Mouse (Mus musculus) limb, embryonic 14.5 days (tissue): ENCODE measurements at regions not wholly inside any gene's neighbourhood (a gene's known extent, or its start where the extent isn't known, plus 50 kb on each side); places are given as distances from the start of the nearest gene placed in this dataset.
A peak's percentile ranks its signal among the peaks of the same experiment; 100 is the strongest.

Source experiments
- ATAC-seq: fragments of 200-750 bp; cut with Nextera tagmentation; 2 replicates; pipeline ENCODE4 v1.8.0; 2017; ENCODE audit warnings: low read depth, moderate number of reproducible peaks, moderate TSS enrichment; ENCODE audit not compliant: low FRiP score
- DNase-seq: peaks from one replicate; pipeline ENCODE4 v3.0.0-alpha.2; 2015; ENCODE audit warnings: low spot score
- H3K27ac ChIP-seq: fragments of 300-500 bp; sonication (generic); replicated peaks from 2 replicates; pipeline ENCODE4 v1.5.1; 2014; ENCODE audit warnings: low read depth, mild to moderate bottlenecking, low read length, moderate library complexity, mixed read lengths
- H3K27me3 ChIP-seq: fragments of 300-500 bp; sonication (generic); 2 replicates; pipeline ENCODE4 v1.6.1; 2014; ENCODE audit warnings: low read length, mixed read lengths; ENCODE audit not compliant: control insufficient read depth, insufficient read depth
- H3K36me3 ChIP-seq: fragments of 300-500 bp; sonication (generic); 2 replicates; pipeline ENCODE4 v1.6.1; 2014; ENCODE audit warnings: mild to moderate bottlenecking, low read length, moderate library complexity, mixed read lengths; ENCODE audit not compliant: control insufficient read depth, insufficient read depth
- H3K4me1 ChIP-seq: fragments of 300-500 bp; sonication (generic); 2 replicates; pipeline ENCODE4 v1.6.1; 2014; ENCODE audit warnings: antibody characterized with exemption, low read length, mixed read lengths; ENCODE audit not compliant: control insufficient read depth, insufficient read depth
- H3K4me2 ChIP-seq: fragments of 300-500 bp; sonication (generic); replicated peaks from 2 replicates; pipeline ENCODE4 v1.6.1; 2014; ENCODE audit warnings: low read depth, mild to moderate bottlenecking, low read length, moderate library complexity; ENCODE audit not compliant: severe bottlenecking
- H3K4me3 ChIP-seq: fragments of 300-500 bp; sonication (generic); replicated peaks from 2 replicates; pipeline ENCODE4 v1.5.1; 2014; ENCODE audit warnings: low read length
- H3K9ac ChIP-seq: fragments of 300-500 bp; sonication (generic); 2 replicates; pipeline ENCODE4 v1.6.1; 2014; ENCODE audit warnings: mild to moderate bottlenecking, low read depth, low read length, moderate library complexity; ENCODE audit not compliant: severe bottlenecking
- H3K9me3 ChIP-seq: fragments of 300-500 bp; sonication (generic); 2 replicates; pipeline ENCODE4 v1.6.1; 2016; ENCODE audit warnings: low read length; ENCODE audit not compliant: control insufficient read depth
- POLR2A ChIP-seq: fragments of 200-500 bp; IDR thresholded peaks from 2 replicates; pipeline ENCODE4 v1.8.0; 2012; ENCODE audit warnings: inconsistent platforms, mild to moderate bottlenecking, moderate library complexity, borderline replicate concordance; ENCODE audit not compliant: insufficient read depth, insufficient read length; ENCODE audit errors: extremely low read depth
- WGBS: fragments of 180-500 bp; shearing (Covaris S2); extraction: QIAGEN DNeasy Blood & Tissue Kit; methylation state at CpG from one replicate; pipeline ENCODE4 v1.1.7; 2014; 5-methylcytosine and 5-hydroxymethylcytosine counted together

DNA sequence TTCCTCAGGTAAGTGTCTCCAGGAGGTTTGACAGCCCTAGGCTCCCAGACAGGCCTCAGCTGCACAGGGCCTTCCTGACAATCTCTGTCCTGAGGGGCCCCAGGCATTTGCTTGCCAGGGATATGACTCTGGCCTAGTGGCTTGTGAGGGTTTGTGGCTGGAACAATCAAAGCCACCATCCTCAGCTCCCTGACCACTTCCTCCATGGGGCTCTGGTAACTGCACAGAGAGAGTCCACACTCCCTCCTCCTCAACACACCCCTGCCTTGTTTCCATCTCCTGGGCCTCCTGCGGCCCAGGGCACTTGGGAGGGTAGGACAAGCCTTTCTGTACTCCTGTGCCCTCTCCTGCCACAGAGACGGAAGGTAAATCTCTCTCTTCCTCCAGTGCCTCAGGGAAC lies 144.6 kb downstream of the Zfp36l2 start:
- no peak overlapping the region for H3K4me3 ChIP-seq
- no peak for ATAC-seq
- TF ChIP-seq POLR2A = no peak
- peaks cover 7% of the 10 kb centered on the region for H3K9me3 ChIP-seq
- no peaks in the 10 kb centered on the region for H3K36me3 ChIP-seq
- H3K9ac ChIP-seq = no peak overlapping the region
- H3K27ac ChIP-seq = no peak overlapping the region
- DNase-seq = no peak
- WGBS = 68% methylated on average over 2 of the region's 2 CpGs
- peaks cover 35% of the 10 kb centered on the region for H3K4me1 ChIP-seq
- H3K27me3 ChIP-seq = no peaks in the 10 kb centered on the region
- H3K4me2 ChIP-seq = no peak overlapping the region

DNA sequence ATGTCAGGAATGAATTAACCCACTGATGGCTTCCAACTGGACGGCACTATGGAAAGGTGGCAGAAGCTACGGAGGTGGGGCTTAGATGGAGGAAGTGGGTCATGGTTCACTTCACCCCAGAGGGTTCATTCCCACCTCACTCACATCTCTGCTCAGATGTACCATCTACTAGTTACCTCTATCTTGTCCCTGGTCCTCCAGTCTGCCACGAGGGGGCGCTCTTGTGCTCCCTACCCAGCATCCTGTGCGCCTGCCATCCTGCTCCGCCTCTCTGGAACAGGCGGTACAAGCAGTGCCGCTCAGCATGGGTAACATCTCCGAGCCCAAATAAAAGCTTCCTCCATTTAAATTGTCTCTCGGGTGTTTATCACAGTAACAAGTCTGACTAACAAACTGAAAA lies 148.3 kb downstream of the Zfp36l2 start:
- Histone ChIP-seq H3K9me3 (peaks cover 7% of the 10 kb centered on the region), H3K36me3 (no peaks in the 10 kb centered on the region), H3K27me3 (no peaks in the 10 kb centered on the region), H3K4me1 (peaks cover 36% of the 10 kb centered on the region), H3K9ac (no peak overlapping the region), H3K4me3 (no peak overlapping the region), H3K27ac (no peak overlapping the region), H3K4me2 (no peak overlapping the region)
- no peak for ATAC-seq
- TF ChIP-seq POLR2A = no peak
- DNase-seq = no peak
- WGBS = 77% methylated on average over 10 of the region's 10 CpGs

DNA sequence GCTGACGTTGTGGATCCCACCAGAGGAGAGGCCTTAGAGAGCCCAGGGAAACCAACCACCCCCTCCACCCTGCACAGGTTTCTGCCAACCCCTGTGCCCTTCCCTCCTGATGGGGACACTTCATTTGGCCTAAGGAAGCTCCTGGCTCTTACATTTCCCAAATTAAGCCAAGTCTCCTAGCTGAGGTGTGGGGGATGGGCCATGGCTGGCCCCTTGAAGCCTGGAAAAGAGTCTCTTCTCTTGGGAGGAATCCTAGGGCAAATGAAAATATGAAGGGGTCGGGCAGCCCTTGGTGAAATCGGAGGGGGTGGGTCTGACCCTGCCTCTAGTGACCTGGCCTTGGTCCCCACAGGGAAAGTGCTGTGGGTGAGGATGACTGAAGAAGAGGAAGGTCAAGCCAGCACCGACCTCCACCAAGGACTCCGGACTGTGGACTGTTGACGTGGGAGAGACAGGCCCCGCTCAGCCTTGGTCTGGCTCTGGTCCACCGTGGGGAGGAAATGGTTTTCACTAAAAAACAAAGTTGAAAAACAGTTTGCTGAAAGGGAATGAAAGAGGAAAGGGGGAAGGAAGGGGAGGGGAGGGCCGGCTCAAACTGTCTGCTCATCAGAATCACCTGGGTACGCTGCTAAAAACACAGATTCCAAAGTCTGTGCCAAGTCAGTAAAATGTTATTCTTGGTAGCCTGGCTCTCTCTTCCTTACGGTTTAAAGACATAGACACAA lies 150.0 kb downstream of the Zfp36l2 start:
- 39% methylated on average over 11 of the region's 11 CpGs for WGBS
- Histone ChIP-seq H3K36me3 (no peaks in the 10 kb centered on the region), H3K4me3 (no peak overlapping the region), H3K9me3 (peaks cover 7% of the 10 kb centered on the region), H3K9ac (no peak overlapping the region), H3K27me3 (no peaks in the 10 kb centered on the region), H3K4me1 (peaks cover 25% of the 10 kb centered on the region), H3K4me2 (no peak overlapping the region), H3K27ac (peak overlapping the region; percentile 62)
- ATAC-seq (peak; percentile 47), DNase-seq (peak; percentile 74)
- TF ChIP-seq POLR2A = no peak

DNA sequence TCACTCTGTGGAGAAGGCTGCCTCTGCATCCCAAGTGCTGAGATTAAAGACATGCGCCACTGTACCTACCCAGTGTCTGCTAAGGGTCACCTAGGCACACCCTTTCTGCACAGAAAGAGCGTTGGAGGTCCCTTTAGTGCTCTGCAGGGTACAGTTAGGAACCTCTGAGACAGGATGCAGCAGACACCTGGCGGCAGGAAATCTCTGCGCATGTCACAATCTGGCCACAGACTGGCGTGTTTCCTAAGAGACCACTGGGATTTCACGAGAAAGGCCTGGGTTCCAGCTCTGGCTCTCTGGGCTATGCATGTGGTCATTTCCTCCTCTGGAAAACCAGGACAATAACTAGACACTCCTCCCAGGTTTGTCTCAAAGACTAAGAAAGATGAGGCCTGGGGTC lies 151.7 kb downstream of the Zfp36l2 start:
- no peak overlapping the region for H3K27ac ChIP-seq
- DNase-seq (no peak), ATAC-seq (no peak)
- H3K36me3 ChIP-seq = no peaks in the 10 kb centered on the region
- peaks cover 5% of the 10 kb centered on the region for H3K9me3 ChIP-seq
- TF ChIP-seq POLR2A = no peak
- 66% methylated on average over 6 of the region's 6 CpGs for WGBS
- no peaks in the 10 kb centered on the region for H3K27me3 ChIP-seq
- H3K4me2 ChIP-seq = no peak overlapping the region
- H3K4me1 ChIP-seq = peaks cover 38% of the 10 kb centered on the region
- no peak overlapping the region for H3K9ac ChIP-seq
- no peak overlapping the region for H3K4me3 ChIP-seq

DNA sequence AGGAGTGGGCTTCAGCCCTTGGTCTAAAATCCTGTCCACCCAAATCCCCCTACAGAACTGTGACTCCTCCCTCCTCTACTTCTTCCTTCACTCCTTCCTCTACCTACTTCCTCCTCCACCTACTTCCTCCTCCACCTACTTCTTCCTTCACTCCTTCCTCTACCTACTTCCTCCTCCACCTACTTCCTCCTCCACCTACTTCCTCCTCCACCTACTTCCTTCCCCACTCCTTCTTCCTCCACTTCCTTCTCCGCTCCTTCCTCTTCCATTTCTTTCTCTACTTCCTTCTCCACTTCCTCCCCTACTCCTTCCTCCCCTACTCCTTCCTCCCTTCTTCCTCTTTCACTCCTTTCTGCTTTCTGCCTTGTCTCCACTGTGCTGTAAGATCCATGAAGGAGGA lies 152.9 kb downstream of the Zfp36l2 start:
- Histone ChIP-seq H3K27me3 (no peaks in the 10 kb centered on the region), H3K4me2 (no peak overlapping the region), H3K36me3 (no peaks in the 10 kb centered on the region), H3K9me3 (no peaks in the 10 kb centered on the region), H3K4me1 (peaks cover 38% of the 10 kb centered on the region), H3K9ac (no peak overlapping the region), H3K27ac (no peak overlapping the region), H3K4me3 (no peak overlapping the region)
- WGBS = 100% methylated on average over 1 of the region's 1 CpGs
- DNase-seq (no peak), ATAC-seq (no peak)
- TF ChIP-seq POLR2A = no peak
